ENCODE assay signal across 18 mouse cellular contexts in genomic region chr16:95602504-95602903, GRCm38 (mm10). TPM values are rescaled to one million over a fixed set of nuclear protein-coding genes. Genes with fewer than 3 reads are reported as not detected.
DNase-seq lines count a peak whose midpoint lies in the region; ATAC-seq and TF ChIP-seq lines count a peak whose summit lies in the region.
"Had no signal": no experiment of that assay in that cellular context is flagged by ENCODE, and none has a peak within 500 bp of the region (broad histone marks: within the 10 kb centered on the region; RNA-seq: fewer than 3 reads in every experiment).

No protein-coding gene starts in this region.

- intact Hi-C loops in gastrocnemius, adult 2 months (cut with DNase I) = no loop called here
- intact Hi-C loops in gastrocnemius, postnatal 14 days (cut with DNase I; ENCODE audit: low total_unique reads) = no loop called here

- H3K4me2 ChIP-seq in embryonic facial prominence, embryonic 13.5 days = 0 out of 2 replicates have a peak overlapping the region, but pooled peaks have one; percentile 14
- H3K4me2 ChIP-seq in limb, embryonic 13.5 days (replicated peaks) = 0 out of 2 replicates have a peak overlapping the region, but pooled peaks have one; percentile 9
- H3K4me2 ChIP-seq in liver, embryonic 11.5 days = no peak overlapping the region
- H3K4me2 ChIP-seq: heart, embryonic 12.5 days; neural tube, embryonic 12.5 days had no signal

- no peaks in the 10 kb centered on the region for H3K9me3 ChIP-seq in embryonic facial prominence, embryonic 13.5 days
- H3K9me3 ChIP-seq in limb, embryonic 13.5 days = peaks cover 4% of the 10 kb centered on the region; the same call in 1 of the 2 replicates
- no peaks in the 10 kb centered on the region for H3K9me3 ChIP-seq in liver, embryonic 11.5 days (ENCODE audit: control insufficient read depth, low read length)
- H3K9me3 ChIP-seq: heart, embryonic 12.5 days; neural tube, embryonic 12.5 days had no signal

- H3K4me3 ChIP-seq in gastrocnemius, adult 2 months = no peak overlapping the region
- no peak overlapping the region for H3K4me3 ChIP-seq in embryonic facial prominence, embryonic 13.5 days
- H3K4me3 ChIP-seq in limb, embryonic 13.5 days = no peak overlapping the region
- H3K4me3 ChIP-seq in liver, embryonic 11.5 days (ENCODE audit: low read depth, low read length) = no peak overlapping the region
- H3K4me3 ChIP-seq: heart, embryonic 12.5 days; neural tube, embryonic 12.5 days had no signal

- 0 out of 2 replicates have a peak overlapping the region, but pooled peaks have one; percentile 24 for H3K27ac ChIP-seq in gastrocnemius, adult 2 months
- H3K27ac ChIP-seq in embryonic facial prominence, embryonic 13.5 days = peak overlapping the region; percentile 69
- H3K27ac ChIP-seq in limb, embryonic 13.5 days = peak overlapping the region; percentile 79
- no peak overlapping the region for H3K27ac ChIP-seq in liver, embryonic 11.5 days (ENCODE audit: low read depth, low read length)
- H3K27ac ChIP-seq: neural tube, embryonic 12.5 days had no signal

- no peak for DNase-seq in gastrocnemius, adult 2 months
- DNase-seq in gastrocnemius, postnatal 14 days = no peak
- peak; percentile 41 for DNase-seq in lung, postnatal 10 days
- DNase-seq in lung, postnatal 4 days = no peak
- DNase-seq in liver, embryonic 11.5 days (ENCODE audit: low spot score) = no peak
- DNase-seq in adrenal gland, postnatal 25 days = no peak
- DNase-seq: cerebellum, postnatal 25 days; heart, postnatal 4 days; kidney, postnatal 25 days; left cerebral cortex, postnatal 4 days; lung, adult 2 months; right cerebral cortex, postnatal 25 days; thymus, adult 18-20 months had no signal

- no peak overlapping the region for H3K9ac ChIP-seq in embryonic facial prominence, embryonic 13.5 days
- no peak overlapping the region for H3K9ac ChIP-seq in limb, embryonic 13.5 days
- no peak overlapping the region for H3K9ac ChIP-seq in liver, embryonic 11.5 days (ENCODE audit: low read depth, low read length)
- H3K9ac ChIP-seq: heart, embryonic 12.5 days; neural tube, embryonic 12.5 days had no signal

- no peak for ATAC-seq in embryonic facial prominence, embryonic 13.5 days (ENCODE audit: insufficient number of reproducible peaks, insufficient read depth, low FRiP score, low TSS enrichment, low read depth)
- peak; percentile 61; the same call in 1 of the 2 replicates for ATAC-seq in limb, embryonic 13.5 days (ENCODE audit: low FRiP score, low read depth)
- ATAC-seq in liver, embryonic 11.5 days (replicated peaks; ENCODE audit: low FRiP score) = no peak
- ATAC-seq: intestine, embryonic 16.5 days had no signal

- H3K4me1 ChIP-seq in embryonic facial prominence, embryonic 13.5 days = peaks cover 33% of the 10 kb centered on the region
- H3K4me1 ChIP-seq in limb, embryonic 13.5 days = peaks cover 32% of the 10 kb centered on the region
- H3K4me1 ChIP-seq in liver, embryonic 11.5 days (replicated peaks; ENCODE audit: control insufficient read depth, insufficient read depth, low read length) = no peaks in the 10 kb centered on the region
- H3K4me1 ChIP-seq: heart, embryonic 12.5 days had no signal

- WGBS in embryonic facial prominence, embryonic 13.5 days = 9% methylated on average over 5 of the region's 5 CpGs
- WGBS in limb, embryonic 13.5 days = 14% methylated on average over 5 of the region's 5 CpGs
- 64% methylated on average over 5 of the region's 5 CpGs for WGBS in liver, embryonic 11.5 days

- H3K27me3 ChIP-seq in embryonic facial prominence, embryonic 13.5 days = 0 out of 2 replicates have a peak, but pooled peaks cover 7% of the 10 kb centered on the region
- peaks cover 3% of the 10 kb centered on the region; the same call in 1 of the 2 replicates for H3K27me3 ChIP-seq in limb, embryonic 13.5 days
- no peaks in the 10 kb centered on the region for H3K27me3 ChIP-seq in liver, embryonic 11.5 days (replicated peaks; ENCODE audit: control insufficient read depth, insufficient read depth, low read length)
- H3K27me3 ChIP-seq: heart, embryonic 12.5 days; neural tube, embryonic 12.5 days had no signal

- no peak for TF ChIP-seq CTCF in gastrocnemius, adult 2 months (IDR thresholded peaks at IDR 0.05)

- H3K36me3 ChIP-seq in embryonic facial prominence, embryonic 13.5 days = no peaks in the 10 kb centered on the region
- H3K36me3 ChIP-seq in limb, embryonic 13.5 days = no peaks in the 10 kb centered on the region
- H3K36me3 ChIP-seq in liver, embryonic 11.5 days (ENCODE audit: control insufficient read depth, insufficient read depth, low read length) = no peaks in the 10 kb centered on the region
- H3K36me3 ChIP-seq: heart, embryonic 12.5 days; neural tube, embryonic 12.5 days had no signal

RNA-seq across cellular contexts. Expression of gene Erg, which starts 16.1 kb away (rescaled TPM):
- total RNA-seq in gastrocnemius, adult 2 months (2021) = 1 to 10 TPM; 8.1 to 9.1 TPM
- total RNA-seq in gastrocnemius, postnatal 14 days (2021) = 10 to 100 TPM; 17.9 to 19.7 TPM
- polyA plus RNA-seq in embryonic facial prominence, embryonic 13.5 days (2015; fragmentation: Nextera tagmentation; extraction: Ambion mirVana) = 17.2 and 27.9 TPM in 2 replicates
- polyA plus RNA-seq in limb, embryonic 13.5 days (2015; fragmentation: Nextera tagmentation; extraction: Ambion mirVana) = 27.7 and 33.0 TPM in 2 replicates
- polyA plus RNA-seq in liver, embryonic 11.5 days (2014; fragmentation: Nextera tagmentation; extraction: Ambion mirVana) = 2.2 and 3.8 TPM in 2 replicates
- 15.8 and 24.3 TPM in 2 replicates for total RNA-seq in adrenal gland, postnatal 25 days (2021)
